Mouse (Mus musculus) kidney, embryonic 15.5 days (tissue): ENCODE results near the gene Grb10. TPM values are rescaled to one million over a fixed set of nuclear protein-coding genes. Genes with fewer than 3 reads are reported as not detected.

Experiments used
- ATAC-seq: fragments of 200-750 bp; cut with Nextera tagmentation; replicated peaks from 2 replicates; pipeline ENCODE4 v1.8.0; 2017; ENCODE audit warnings: moderate TSS enrichment; ENCODE audit not compliant: low FRiP score
- H3K27ac ChIP-seq: fragments of 300-500 bp; sonication (generic); 2 replicates; pipeline ENCODE4 v1.5.1; 2015; ENCODE audit warnings: mild to moderate bottlenecking, inconsistent platforms
- H3K27me3 ChIP-seq: fragments of 300-500 bp; sonication (generic); 2 replicates; pipeline ENCODE4 v1.6.1; 2015; ENCODE audit warnings: inconsistent platforms
- H3K36me3 ChIP-seq: fragments of 300-500 bp; sonication (generic); 2 replicates; pipeline ENCODE4 v1.6.1; 2015; ENCODE audit warnings: inconsistent platforms
- H3K4me1 ChIP-seq: fragments of 300-500 bp; sonication (generic); 2 replicates; pipeline ENCODE4 v1.6.1; 2015; ENCODE audit warnings: inconsistent platforms
- H3K4me2 ChIP-seq: fragments of 300-500 bp; sonication (generic); 2 replicates; pipeline ENCODE4 v1.6.1; 2015; ENCODE audit warnings: moderate library complexity, mild to moderate bottlenecking, inconsistent platforms
- H3K4me3 ChIP-seq: fragments of 300-500 bp; sonication (generic); replicated peaks from 2 replicates; pipeline ENCODE4 v1.5.1; 2015; ENCODE audit warnings: mild to moderate bottlenecking, inconsistent platforms
- H3K9ac ChIP-seq: fragments of 300-500 bp; sonication (generic); 2 replicates; pipeline ENCODE4 v1.6.1; 2015; ENCODE audit warnings: mild to moderate bottlenecking, inconsistent platforms
- H3K9me3 ChIP-seq: fragments of 300-500 bp; sonication (generic); replicated peaks from 2 replicates; pipeline ENCODE4 v1.6.1; 2016; ENCODE audit warnings: inconsistent platforms
- WGBS: fragments of 180-500 bp; shearing (Covaris S2); methylation state at CpG from one replicate; pipeline ENCODE4 v1.1.7; 2015; ENCODE audit warnings: mixed read lengths; 5-methylcytosine and 5-hydroxymethylcytosine counted together
- polyA plus RNA-seq: library from polyadenylated mRNA; unstranded; fragments of >200 nt; fragmentation: Nextera tagmentation; extraction: Ambion mirVana; gene quantifications from 2 replicates; pipeline ENCODE4 v1.2.1, GENCODE M21; 2015

Grb10 gene
- polyA plus RNA-seq, 1 experiment from 2014 or later: 413 TPM

GRCm38 (mm10) chr11:11888727-11889126 is 149.8 kb downstream of the Grb10 start:
- no peaks in the 10 kb centered on the region for H3K36me3 ChIP-seq
- no peak overlapping the region for H3K27ac ChIP-seq
- no peaks in the 10 kb centered on the region for H3K27me3 ChIP-seq
- no peak overlapping the region for H3K4me3 ChIP-seq
- H3K4me1 ChIP-seq: peaks cover 32% of the 10 kb centered on the region
- no peaks in the 10 kb centered on the region for H3K9me3 ChIP-seq
- ATAC-seq: no peak
- no peak overlapping the region for H3K4me2 ChIP-seq
- WGBS: 73% methylated on average over 3 of the region's 3 CpGs
- no peak overlapping the region for H3K9ac ChIP-seq

- ATAC-seq: no peak
- no peaks in the 10 kb centered on the region for H3K27me3 ChIP-seq
- no peak overlapping the region for H3K4me3 ChIP-seq
- no peak overlapping the region for H3K4me2 ChIP-seq
- H3K9me3 ChIP-seq: no peaks in the 10 kb centered on the region
- 61% methylated on average over 3 of the region's 3 CpGs for WGBS
- H3K27ac ChIP-seq: no peak overlapping the region
- H3K36me3 ChIP-seq: no peaks in the 10 kb centered on the region
- H3K4me1 ChIP-seq: peaks cover 26% of the 10 kb centered on the region
- no peak overlapping the region for H3K9ac ChIP-seq
Measured at GRCm38 (mm10) chr11:11888051-11888450, 150.4 kb downstream of the Grb10 start.

DNA sequence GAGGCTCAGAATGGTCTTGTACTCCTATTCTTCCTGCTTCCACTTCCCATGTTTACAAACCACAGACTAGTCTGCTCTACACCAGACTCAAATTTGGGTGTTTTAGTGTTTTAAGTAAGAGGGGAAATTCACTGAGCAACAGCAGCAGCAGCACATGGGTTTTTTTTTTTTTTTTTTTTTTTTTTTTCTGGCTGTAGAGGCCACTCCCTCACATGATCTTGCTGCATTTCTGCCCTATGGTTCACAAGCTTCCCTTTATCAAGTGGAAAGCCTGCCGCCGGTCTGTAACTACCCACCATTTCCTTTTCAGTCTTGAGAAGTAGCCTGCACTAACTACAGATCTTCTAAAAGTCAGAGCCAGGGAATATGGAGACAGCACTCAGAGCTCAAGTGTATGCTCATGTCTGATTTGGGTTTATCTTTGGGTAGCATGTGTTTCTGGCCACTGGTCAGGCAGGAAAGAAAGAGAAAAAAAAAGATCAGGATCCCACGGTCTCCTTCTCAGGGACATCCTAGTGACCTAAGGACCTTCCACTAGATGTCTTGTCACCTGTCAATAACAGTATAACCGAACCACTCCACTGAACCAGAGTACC is 152.0 kb downstream of the Grb10 start:
- H3K36me3 ChIP-seq: no peaks in the 10 kb centered on the region
- no peak overlapping the region for H3K4me3 ChIP-seq
- 44% methylated on average over 4 of the region's 4 CpGs for WGBS
- no peak for ATAC-seq
- H3K27me3 ChIP-seq: no peaks in the 10 kb centered on the region
- peaks cover 23% of the 10 kb centered on the region for H3K4me1 ChIP-seq
- no peak overlapping the region for H3K9ac ChIP-seq
- H3K9me3 ChIP-seq: no peaks in the 10 kb centered on the region
- H3K27ac ChIP-seq: no peak overlapping the region
- H3K4me2 ChIP-seq: no peak overlapping the region

DNA sequence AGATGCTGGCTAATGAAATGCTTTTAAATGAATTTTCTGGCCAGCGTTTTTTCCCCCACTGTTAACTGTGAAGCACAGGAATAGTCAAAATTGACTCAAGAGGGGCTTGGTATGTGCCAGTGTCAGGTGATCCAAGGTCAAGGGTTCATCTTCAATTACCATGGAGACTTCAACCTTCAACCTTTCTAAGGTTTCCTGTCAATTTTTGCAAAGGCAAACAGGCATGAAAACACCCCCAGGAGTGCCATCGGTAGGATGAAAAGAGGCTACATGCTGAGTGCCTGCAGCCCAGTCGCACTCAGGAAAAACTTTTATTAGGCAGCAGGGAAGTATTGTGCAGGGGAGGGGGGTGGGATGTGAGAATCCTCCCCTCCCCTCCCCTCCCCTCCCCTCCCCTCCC is 152.6 kb downstream of the Grb10 start:
- peaks cover 25% of the 10 kb centered on the region for H3K4me1 ChIP-seq
- H3K4me2 ChIP-seq: no peak overlapping the region
- H3K27ac ChIP-seq: no peak overlapping the region
- 19% methylated on average over 3 of the region's 3 CpGs for WGBS
- no peak overlapping the region for H3K4me3 ChIP-seq
- H3K36me3 ChIP-seq: no peaks in the 10 kb centered on the region
- no peak overlapping the region for H3K9ac ChIP-seq
- no peaks in the 10 kb centered on the region for H3K9me3 ChIP-seq
- no peaks in the 10 kb centered on the region for H3K27me3 ChIP-seq
- no peak for ATAC-seq

GRCm38 (mm10) chr11:11885246-11885643 is 153.2 kb downstream of the Grb10 start:
- Histone ChIP-seq H3K27me3 (no peaks in the 10 kb centered on the region), H3K4me3 (no peak overlapping the region), H3K36me3 (no peaks in the 10 kb centered on the region), H3K4me1 (peaks cover 26% of the 10 kb centered on the region), H3K27ac (no peak overlapping the region), H3K4me2 (no peak overlapping the region), H3K9me3 (no peaks in the 10 kb centered on the region), H3K9ac (no peak overlapping the region)
- no peak for ATAC-seq
- 73% methylated on average over 4 of the region's 4 CpGs for WGBS

GRCm38 (mm10) chr11:11884533-11885245 is 153.8 kb downstream of the Grb10 start:
- WGBS: 26% methylated on average over 11 of the region's 11 CpGs
- H3K9ac ChIP-seq: no peak overlapping the region
- H3K4me3 ChIP-seq: no peak overlapping the region
- no peaks in the 10 kb centered on the region for H3K36me3 ChIP-seq
- H3K4me1 ChIP-seq: peaks cover 28% of the 10 kb centered on the region
- no peak overlapping the region for H3K4me2 ChIP-seq
- H3K27ac ChIP-seq: peak overlapping the region; percentile 32; the same call in 1 of the 2 replicates
- no peaks in the 10 kb centered on the region for H3K27me3 ChIP-seq
- no peaks in the 10 kb centered on the region for H3K9me3 ChIP-seq
- peak; percentile 62 for ATAC-seq

DNA sequence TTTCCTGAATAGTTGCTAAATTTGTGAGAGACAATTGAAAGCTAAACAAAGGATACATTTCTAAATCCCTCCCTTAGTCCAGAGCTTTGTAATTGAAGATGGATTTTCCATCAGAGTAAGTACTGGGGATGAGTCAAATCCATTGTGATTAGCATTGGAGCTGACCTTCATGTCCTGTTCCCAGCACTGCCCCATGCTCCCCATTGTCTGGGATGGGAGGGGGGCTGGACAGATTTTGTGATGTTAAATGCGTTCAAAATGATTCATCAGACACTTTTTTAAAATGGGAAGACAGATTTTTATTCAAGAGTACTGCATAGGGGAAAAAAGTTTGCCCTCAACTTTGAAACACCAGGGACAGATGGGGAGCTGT is 156.7 kb downstream of the Grb10 start:
- Histone ChIP-seq H3K4me3 (no peak overlapping the region), H3K27ac (no peak overlapping the region), H3K27me3 (no peaks in the 10 kb centered on the region), H3K4me1 (peaks cover 47% of the 10 kb centered on the region), H3K9ac (no peak overlapping the region), H3K4me2 (no peak overlapping the region), H3K9me3 (no peaks in the 10 kb centered on the region), H3K36me3 (no peaks in the 10 kb centered on the region)
- 70% methylated on average over 1 of the region's 1 CpGs for WGBS
- ATAC-seq: no peak

GRCm38 (mm10) chr11:11881026-11881782 is 157.3 kb downstream of the Grb10 start:
- H3K4me1 ChIP-seq: peaks cover 43% of the 10 kb centered on the region
- H3K4me3 ChIP-seq: no peak overlapping the region
- H3K27me3 ChIP-seq: no peaks in the 10 kb centered on the region
- no peak for ATAC-seq
- H3K4me2 ChIP-seq: no peak overlapping the region
- H3K27ac ChIP-seq: peak overlapping the region; percentile 37; the same call in 1 of the 2 replicates
- no peaks in the 10 kb centered on the region for H3K9me3 ChIP-seq
- 58% methylated on average over 13 of the region's 13 CpGs for WGBS
- no peaks in the 10 kb centered on the region for H3K36me3 ChIP-seq
- no peak overlapping the region for H3K9ac ChIP-seq

Other genes with a start within 250 kb of the Grb10 start
- gene Fignl1, start 229.7 kb downstream of the Grb10 start, polyA plus RNA-seq: 66.0 and 70.0 TPM in 2 replicates
- gene Ddc, start 140.5 kb downstream of the Grb10 start, polyA plus RNA-seq: 14.3 and 15.4 TPM in 2 replicates